Mouse (Mus musculus) liver, embryonic 11.5 days (tissue): ENCODE data around the gene Rtn2. TPM values are rescaled to one million over a fixed set of nuclear protein-coding genes. Genes with fewer than 3 reads are reported as not detected.
A peak's percentile ranks its signal among the peaks of the same experiment; 100 is the strongest.

Experiments used
- ATAC-seq: fragments of 200-750 bp; cut with Nextera tagmentation; replicated peaks from 2 replicates; pipeline ENCODE4 v1.8.0; 2017; ENCODE audit warnings: moderate number of reproducible peaks, mild to moderate bottlenecking, moderate TSS enrichment, moderate library complexity; ENCODE audit not compliant: low FRiP score
- DNase-seq: peaks from one replicate; pipeline ENCODE4 v3.0.0-alpha.2; 2017; ENCODE audit warnings: low spot score
- H3K27ac ChIP-seq: fragments of 300-500 bp; sonication (generic); 2 replicates; pipeline ENCODE4 v1.5.1; 2014; ENCODE audit warnings: mild to moderate bottlenecking, low read depth, low read length, control low read depth
- H3K27me3 ChIP-seq: fragments of 300-500 bp; sonication (generic); replicated peaks from 2 replicates; pipeline ENCODE4 v1.6.1; 2014; ENCODE audit warnings: low read length, mixed read lengths; ENCODE audit not compliant: control insufficient read depth, insufficient read depth
- H3K36me3 ChIP-seq: fragments of 300-500 bp; sonication (generic); 2 replicates; pipeline ENCODE4 v1.6.1; 2014; ENCODE audit warnings: mild to moderate bottlenecking, low read length, moderate library complexity, mixed read lengths; ENCODE audit not compliant: control insufficient read depth, insufficient read depth
- H3K4me1 ChIP-seq: fragments of 300-500 bp; sonication (generic); replicated peaks from 2 replicates; pipeline ENCODE4 v1.6.1; 2014; ENCODE audit warnings: low read length, mixed read lengths; ENCODE audit not compliant: control insufficient read depth, insufficient read depth
- H3K4me2 ChIP-seq: fragments of 300-500 bp; sonication (generic); 2 replicates; pipeline ENCODE4 v1.6.1; 2014; ENCODE audit warnings: mild to moderate bottlenecking, control low read depth, moderate library complexity
- H3K4me3 ChIP-seq: fragments of 300-500 bp; sonication (generic); 2 replicates; pipeline ENCODE4 v1.5.1; 2014; ENCODE audit warnings: low read depth, low read length, control low read depth
- H3K9ac ChIP-seq: fragments of 300-500 bp; sonication (generic); 2 replicates; pipeline ENCODE4 v1.6.1; 2014; ENCODE audit warnings: low read depth, low read length, control low read depth
- H3K9me3 ChIP-seq: fragments of 300-500 bp; sonication (generic); 2 replicates; pipeline ENCODE4 v1.6.1; 2016; ENCODE audit warnings: low read length, inconsistent platforms, mixed read lengths; ENCODE audit not compliant: control insufficient read depth
- WGBS: fragments of 180-500 bp; shearing (Covaris S2); extraction: QIAGEN DNeasy Blood & Tissue Kit; methylation state at CpG from one replicate; pipeline ENCODE4 v1.1.7; 2014; 5-methylcytosine and 5-hydroxymethylcytosine counted together
- polyA plus RNA-seq: library from polyadenylated mRNA; unstranded; fragments of >200 nt; fragmentation: Nextera tagmentation; extraction: Ambion mirVana; gene quantifications from 2 replicates; pipeline ENCODE4 v1.2.1, GENCODE M21; 2014

Gene Rtn2
- polyA plus RNA-seq, 1 experiment from 2014 or later, result 11.1 TPM

GRCm38 (mm10) chr7:19284763-19285162 lies 2.3 kb downstream of the Rtn2 start:
- no peak overlapping the region for H3K9ac ChIP-seq
- WGBS, result 17% methylated on average over 4 of the region's 4 CpGs
- DNase-seq, result no peak
- peaks cover 9% of the 10 kb centered on the region for H3K4me1 ChIP-seq
- H3K36me3 ChIP-seq, result no peaks in the 10 kb centered on the region
- no peaks in the 10 kb centered on the region for H3K9me3 ChIP-seq
- no peak for ATAC-seq
- no peak overlapping the region for H3K4me3 ChIP-seq
- peaks cover 36% of the 10 kb centered on the region for H3K27me3 ChIP-seq
- H3K4me2 ChIP-seq, result no peak overlapping the region
- no peak overlapping the region for H3K27ac ChIP-seq

- ATAC-seq (peak; percentile 85), DNase-seq (peak; percentile 78)
- H3K4me2 ChIP-seq, result peak overlapping the region; percentile 95
- H3K27ac ChIP-seq, result peak overlapping the region; percentile 79
- peak overlapping the region; percentile 67 for H3K9ac ChIP-seq
- H3K4me3 ChIP-seq, result peak overlapping the region; percentile 62
- H3K4me1 ChIP-seq, result peaks cover 18% of the 10 kb centered on the region
- no peaks in the 10 kb centered on the region for H3K27me3 ChIP-seq
- no peaks in the 10 kb centered on the region for H3K36me3 ChIP-seq
- H3K9me3 ChIP-seq, result no peaks in the 10 kb centered on the region
- whole genome bisulfite sequencing, result 3% methylated on average over 20 of the region's 20 CpGs
Observed at GRCm38 (mm10) chr7:19290969-19291596, 8.7 kb downstream of the Rtn2 start.

GRCm38 (mm10) chr7:19295503-19296185 lies 13.2 kb downstream of the Rtn2 start:
- Histone ChIP-seq H3K4me1 (peaks cover 20% of the 10 kb centered on the region), H3K9me3 (no peaks in the 10 kb centered on the region), H3K9ac (peak overlapping the region; percentile 50; the same call in 1 of the 2 replicates), H3K36me3 (no peaks in the 10 kb centered on the region), H3K27me3 (no peaks in the 10 kb centered on the region), H3K27ac (no peak overlapping the region), H3K4me2 (peak overlapping the region; percentile 62), H3K4me3 (peak overlapping the region; percentile 44)
- peak; percentile 92 for DNase-seq
- 15% methylated on average over 21 of the region's 22 CpGs for WGBS
- peak; percentile 40 for ATAC-seq

- Histone ChIP-seq H3K4me3 (no peak overlapping the region), H3K27me3 (peaks cover 8% of the 10 kb centered on the region), H3K9ac (no peak overlapping the region), H3K4me2 (no peak overlapping the region), H3K27ac (no peak overlapping the region), H3K4me1 (peaks cover 10% of the 10 kb centered on the region), H3K9me3 (no peaks in the 10 kb centered on the region), H3K36me3 (no peaks in the 10 kb centered on the region)
- 81% methylated on average over 6 of the region's 6 CpGs for WGBS
- ATAC-seq (no peak), DNase-seq (no peak)
Observed at GRCm38 (mm10) chr7:19297034-19297433, 14.6 kb downstream of the Rtn2 start.

GRCm38 (mm10) chr7:19297794-19298193 lies 15.4 kb downstream of the Rtn2 start:
- Histone ChIP-seq H3K9ac (no peak overlapping the region), H3K4me3 (no peak overlapping the region), H3K36me3 (no peaks in the 10 kb centered on the region), H3K9me3 (no peaks in the 10 kb centered on the region), H3K4me2 (no peak overlapping the region), H3K4me1 (peaks cover 6% of the 10 kb centered on the region), H3K27me3 (peaks cover 16% of the 10 kb centered on the region), H3K27ac (no peak overlapping the region)
- ATAC-seq (no peak), DNase-seq (no peak)
- WGBS, result 88% methylated on average over 5 of the region's 5 CpGs

GRCm38 (mm10) chr7:19299194-19299593 lies 16.8 kb downstream of the Rtn2 start:
- H3K27ac ChIP-seq, result no peak overlapping the region
- peaks cover 4% of the 10 kb centered on the region for H3K4me1 ChIP-seq
- WGBS, result 18% methylated on average over 3 of the region's 3 CpGs
- H3K9me3 ChIP-seq, result no peaks in the 10 kb centered on the region
- ATAC-seq (no peak), DNase-seq (no peak)
- H3K27me3 ChIP-seq, result peaks cover 30% of the 10 kb centered on the region
- no peak overlapping the region for H3K9ac ChIP-seq
- H3K4me2 ChIP-seq, result no peak overlapping the region
- no peak overlapping the region for H3K4me3 ChIP-seq
- H3K36me3 ChIP-seq, result no peaks in the 10 kb centered on the region

- under 1% methylated on average over 29 of the region's 29 CpGs for WGBS
- H3K4me1 ChIP-seq, result peaks cover 6% of the 10 kb centered on the region
- H3K4me3 ChIP-seq, result peak overlapping the region; percentile 51
- peak; percentile 71 for DNase-seq
- no peaks in the 10 kb centered on the region for H3K36me3 ChIP-seq
- H3K9me3 ChIP-seq, result no peaks in the 10 kb centered on the region
- peaks cover 45% of the 10 kb centered on the region for H3K27me3 ChIP-seq
- no peak overlapping the region for H3K27ac ChIP-seq
- peak overlapping the region; percentile 52; the same call in 1 of the 2 replicates for H3K9ac ChIP-seq
- peak; percentile 83 for ATAC-seq
- H3K4me2 ChIP-seq, result peak overlapping the region; percentile 46
Observed at GRCm38 (mm10) chr7:19300501-19301421, 18.3 kb downstream of the Rtn2 start.

- no peak overlapping the region for H3K9ac ChIP-seq
- DNase-seq (no peak), ATAC-seq (no peak)
- H3K36me3 ChIP-seq, result no peaks in the 10 kb centered on the region
- peaks cover 6% of the 10 kb centered on the region for H3K4me1 ChIP-seq
- no peaks in the 10 kb centered on the region for H3K9me3 ChIP-seq
- H3K4me2 ChIP-seq, result peak overlapping the region; percentile 38
- no peak overlapping the region for H3K27ac ChIP-seq
- peak overlapping the region; percentile 10; the same call in 1 of the 2 replicates for H3K4me3 ChIP-seq
- H3K27me3 ChIP-seq, result peaks cover 54% of the 10 kb centered on the region
- WGBS, result 13% methylated on average over 16 of the region's 16 CpGs
Observed at GRCm38 (mm10) chr7:19301461-19302263, 19.2 kb downstream of the Rtn2 start.
